Comparison of ENCODE assay signal across 8 mouse cellular contexts in the genomic region with DNA sequence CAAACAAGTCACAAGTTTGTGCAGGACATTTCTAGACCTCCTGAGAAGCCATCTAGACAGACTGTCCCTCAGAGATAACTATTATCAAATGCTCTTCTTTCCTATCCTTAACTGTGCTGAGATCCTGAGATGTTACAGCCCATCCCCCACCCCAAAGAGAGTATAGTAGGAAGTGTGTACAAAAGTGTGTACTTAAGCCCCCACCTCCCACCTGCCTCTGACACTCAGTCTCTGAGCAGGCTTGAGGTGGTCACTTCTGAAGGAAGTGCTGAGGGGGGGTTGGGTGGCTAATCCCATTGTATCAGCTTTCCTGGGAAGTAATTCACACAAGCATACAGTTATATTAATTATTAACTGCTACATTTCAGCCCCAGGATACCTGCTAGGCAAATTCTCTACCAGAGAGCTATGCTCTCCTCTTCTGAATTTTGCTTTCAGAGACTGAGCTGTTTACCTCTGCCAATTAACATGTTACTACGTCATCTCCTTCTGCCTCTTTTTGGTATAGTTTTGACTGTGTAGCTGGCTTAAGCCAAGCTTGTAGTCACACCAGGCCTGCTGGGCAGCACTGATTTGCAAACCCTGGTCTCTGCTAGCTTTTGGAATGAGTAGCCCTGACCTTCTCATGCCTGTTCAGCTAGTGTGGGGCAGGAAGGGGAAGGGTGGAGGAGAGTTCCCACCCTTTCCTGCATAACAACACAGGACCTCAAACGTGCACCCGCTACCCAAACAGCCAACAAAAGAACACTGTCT.
DNase-seq lines count a peak whose midpoint lies in the region; ATAC-seq lines count a peak whose summit lies in the region.

No protein-coding gene starts in this region.

- H3K27ac ChIP-seq in forebrain, embryonic 15.5 days (replicated peaks), result 0 out of 2 replicates have a peak overlapping the region, but pooled peaks have one; percentile 42

- H3K4me2 ChIP-seq in forebrain, embryonic 15.5 days (replicated peaks), result no peak overlapping the region

- 30% methylated on average over 3 of the region's 3 CpGs for WGBS in forebrain, embryonic 15.5 days

- no peak overlapping the region for H3K9ac ChIP-seq in forebrain, embryonic 15.5 days (replicated peaks)

- H3K27me3 ChIP-seq in forebrain, embryonic 15.5 days, result no peaks in the 10 kb centered on the region

- H3K4me1 ChIP-seq in forebrain, embryonic 15.5 days, result peaks cover 12% of the 10 kb centered on the region

- ATAC-seq in forebrain, embryonic 15.5 days (replicated peaks), result peak; percentile 63; the same call in 1 of the 2 replicates

- H3K36me3 ChIP-seq in forebrain, embryonic 15.5 days, result no peaks in the 10 kb centered on the region

- H3K9me3 ChIP-seq in forebrain, embryonic 15.5 days, result no peaks in the 10 kb centered on the region

- DNase-seq in spleen, adult 18-20 months, result peak; percentile 32 to 34
- no peak for DNase-seq in spleen, adult 12 weeks (ENCODE audit: low spot score)
- peak; percentile 57 to 76 for DNase-seq in kidney, adult 8-10 months
- peak; percentile 85 for DNase-seq in lung, postnatal 25 days (ENCODE audit: low spot score)
- no peak for DNase-seq in urinary bladder, postnatal 14 days (ENCODE audit: low spot score)
- no peak for DNase-seq in right cerebral cortex, postnatal 36 days (ENCODE audit: low spot score in 2 of 2)
- no peak for DNase-seq in layer of hippocampus, postnatal 14 days (ENCODE audit: low spot score in 2 of 2)

- H3K4me3 ChIP-seq in forebrain, embryonic 15.5 days, result no peak overlapping the region

Comparison
In these comparisons a context has a peak if more than half of its experiments do, and no peak if none do; other contexts are left out.
1. DNase-seq: peak in spleen, adult 18-20 months (2 of 2), kidney, adult 8-10 months (2 of 2) and lung, postnatal 25 days (single experiment); none in spleen, adult 12 weeks (single experiment), urinary bladder, postnatal 14 days (single experiment), right cerebral cortex, postnatal 36 days (0 of 2) and layer of hippocampus, postnatal 14 days (0 of 2).